Mouse (Mus musculus): ENCODE measurements at regions not wholly inside any gene's neighbourhood (a gene's known extent, or its start where the extent isn't known, plus 50 kb on each side); places are given as distances from the start of the nearest gene placed in this dataset.
A peak's percentile ranks its signal among the peaks of the same experiment; 100 is the strongest.

DNA sequence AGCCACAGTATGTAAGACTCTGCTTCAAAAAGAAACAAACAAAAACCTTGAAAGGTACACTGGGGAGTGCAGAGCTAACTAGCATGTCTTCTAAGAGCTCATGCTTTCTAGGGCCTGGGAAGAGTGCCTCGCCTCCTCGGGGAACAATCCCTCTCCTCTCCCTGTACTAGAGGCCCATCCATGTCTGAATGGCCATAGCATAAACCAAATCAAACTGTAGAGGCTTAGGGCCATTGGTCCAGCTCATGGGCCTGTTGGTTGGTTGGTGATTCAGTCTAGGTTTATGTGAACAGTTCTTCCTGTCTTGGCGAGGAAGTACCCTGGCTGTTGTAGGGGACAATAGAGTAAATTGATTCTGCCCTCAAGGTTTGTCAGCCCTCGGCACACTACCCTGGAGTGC, 151.0 kb downstream of the Wdr11 start:
- no peak for ATAC-seq (ENCODE audit: low read depth)
- H3K4me3 ChIP-seq (ENCODE audit: low read depth, low read length): no peak overlapping the region

DNA sequence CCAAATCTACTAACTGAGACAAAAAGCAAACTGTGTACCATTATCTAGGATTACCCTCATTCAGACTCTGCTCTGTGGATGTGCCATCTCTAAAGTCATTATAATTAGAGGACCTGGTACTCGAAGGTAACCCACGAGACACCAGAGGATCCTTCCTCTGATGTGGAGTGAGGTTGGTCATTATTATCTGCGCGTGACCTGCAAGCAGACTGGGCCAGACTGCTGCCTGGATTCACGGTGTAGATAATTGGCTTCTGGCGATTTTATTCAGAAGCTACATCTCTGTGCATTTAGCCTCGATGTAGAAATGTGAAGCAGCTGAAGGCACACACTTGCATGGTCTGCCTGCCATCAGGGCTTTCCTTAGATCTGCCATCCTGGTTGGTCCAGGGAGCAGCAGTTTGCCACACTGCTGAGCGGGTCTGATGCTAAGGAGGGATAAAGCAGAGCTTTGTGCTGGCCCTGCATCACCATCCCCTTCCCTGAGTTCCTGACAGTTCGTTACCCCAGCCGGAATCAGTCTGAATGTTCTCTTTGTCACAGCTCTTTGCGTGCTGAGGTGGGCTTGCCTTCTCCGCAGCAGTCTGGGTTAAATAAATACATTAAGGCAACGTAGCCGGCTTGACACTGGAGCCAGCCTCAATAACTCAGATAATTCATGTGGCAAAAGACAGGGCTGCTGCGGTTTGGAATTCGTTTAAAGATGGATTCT, 152.4 kb downstream of the Wdr11 start:
- H3K4me3 ChIP-seq (ENCODE audit: low read depth, low read length): no peak overlapping the region
- 61% methylated on average over 16 of the region's 16 CpGs for WGBS (ENCODE audit: insufficient replicate concordance)
- no peak overlapping the region for H3K27ac ChIP-seq (ENCODE audit: low read length)
- no peak for ATAC-seq (ENCODE audit: low read depth)
- H3K4me2 ChIP-seq (ENCODE audit: low read depth, low read length): no peak overlapping the region
- no peak overlapping the region for H3K9ac ChIP-seq (ENCODE audit: low read depth, low read length)
- no peaks in the 10 kb centered on the region for H3K27me3 ChIP-seq (ENCODE audit: control insufficient read depth, insufficient read depth, low read depth, low read length)
- no peaks in the 10 kb centered on the region for H3K9me3 ChIP-seq (replicated peaks; ENCODE audit: control insufficient read depth, low read length)
- H3K4me1 ChIP-seq (ENCODE audit: control insufficient read depth, low read depth, low read length): no peaks in the 10 kb centered on the region
- no peaks in the 10 kb centered on the region for H3K36me3 ChIP-seq (ENCODE audit: control insufficient read depth, insufficient read depth)

More for the DNA sequence above, 151.0 kb downstream of the Wdr11 start:
- Histone ChIP-seq H3K27me3 (ENCODE audit: control insufficient read depth, insufficient read depth, low read depth, low read length) (no peaks in the 10 kb centered on the region), H3K4me1 (ENCODE audit: control insufficient read depth, low read depth, low read length) (no peaks in the 10 kb centered on the region), H3K4me2 (ENCODE audit: low read depth, low read length) (no peak overlapping the region), H3K36me3 (ENCODE audit: control insufficient read depth, insufficient read depth) (no peaks in the 10 kb centered on the region), H3K9ac (ENCODE audit: low read depth, low read length) (no peak overlapping the region), H3K27ac (ENCODE audit: low read length) (no peak overlapping the region), H3K9me3 (replicated peaks; ENCODE audit: control insufficient read depth, low read length) (no peaks in the 10 kb centered on the region)
- WGBS (ENCODE audit: insufficient replicate concordance): 48% methylated on average over 4 of the region's 4 CpGs

DNA sequence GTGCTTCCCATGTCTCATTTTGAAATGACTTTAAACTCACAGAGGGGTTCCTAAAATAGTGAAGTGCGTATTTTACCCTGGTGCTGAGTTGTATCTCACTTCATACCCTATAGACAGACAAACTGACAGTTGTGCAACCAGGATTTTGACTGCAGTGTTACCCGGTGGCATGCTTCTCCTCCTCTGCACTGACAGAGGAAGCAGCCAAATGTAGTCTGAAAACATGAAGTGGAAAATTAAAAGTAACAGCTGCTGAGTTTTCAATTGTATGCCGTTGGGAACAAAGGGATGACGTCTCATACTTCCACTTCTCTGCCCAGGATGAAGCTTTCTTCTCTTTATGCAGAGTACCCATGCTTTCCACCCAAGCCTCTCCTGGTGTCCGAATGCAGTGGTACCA, 155.0 kb downstream of the Wdr11 start:
- Histone ChIP-seq H3K36me3 (ENCODE audit: control insufficient read depth, insufficient read depth) (no peaks in the 10 kb centered on the region), H3K4me3 (ENCODE audit: low read depth, low read length) (no peak overlapping the region), H3K27ac (ENCODE audit: low read length) (no peak overlapping the region), H3K9me3 (replicated peaks; ENCODE audit: control insufficient read depth, low read length) (no peaks in the 10 kb centered on the region), H3K4me1 (ENCODE audit: control insufficient read depth, low read depth, low read length) (no peaks in the 10 kb centered on the region), H3K27me3 (ENCODE audit: control insufficient read depth, insufficient read depth, low read depth, low read length) (no peaks in the 10 kb centered on the region), H3K9ac (ENCODE audit: low read depth, low read length) (no peak overlapping the region), H3K4me2 (ENCODE audit: low read depth, low read length) (no peak overlapping the region)
- 53% methylated on average over 5 of the region's 5 CpGs for WGBS (ENCODE audit: insufficient replicate concordance)
- no peak for ATAC-seq (ENCODE audit: low read depth)

DNA sequence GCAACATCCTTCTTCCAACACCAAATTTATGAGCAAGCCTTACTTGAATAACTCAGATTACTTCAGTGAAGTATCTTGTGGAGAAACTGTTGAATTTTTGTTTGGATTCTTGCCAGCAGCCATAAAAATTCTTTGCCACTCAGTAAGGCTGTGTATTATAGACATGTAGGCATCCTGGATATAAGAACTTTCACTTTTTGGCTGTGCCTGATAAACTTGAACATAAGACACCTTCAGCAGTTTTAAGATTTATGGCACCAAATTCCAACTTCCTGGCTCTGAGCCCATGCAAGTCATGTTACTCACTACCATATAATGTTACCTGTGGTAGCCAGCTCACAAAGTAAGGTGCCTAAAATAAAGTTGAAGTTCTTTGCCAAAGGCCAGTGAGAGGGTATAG, 159.3 kb downstream of the Wdr11 start:
- Histone ChIP-seq H3K36me3 (ENCODE audit: control insufficient read depth, insufficient read depth) (no peaks in the 10 kb centered on the region), H3K27me3 (ENCODE audit: control insufficient read depth, insufficient read depth, low read depth, low read length) (no peaks in the 10 kb centered on the region), H3K4me3 (ENCODE audit: low read depth, low read length) (no peak overlapping the region), H3K4me2 (ENCODE audit: low read depth, low read length) (no peak overlapping the region), H3K9ac (ENCODE audit: low read depth, low read length) (no peak overlapping the region), H3K4me1 (ENCODE audit: control insufficient read depth, low read depth, low read length) (no peaks in the 10 kb centered on the region), H3K27ac (ENCODE audit: low read length) (no peak overlapping the region), H3K9me3 (replicated peaks; ENCODE audit: control insufficient read depth, low read length) (no peaks in the 10 kb centered on the region)
- no peak for ATAC-seq (ENCODE audit: low read depth)

DNA sequence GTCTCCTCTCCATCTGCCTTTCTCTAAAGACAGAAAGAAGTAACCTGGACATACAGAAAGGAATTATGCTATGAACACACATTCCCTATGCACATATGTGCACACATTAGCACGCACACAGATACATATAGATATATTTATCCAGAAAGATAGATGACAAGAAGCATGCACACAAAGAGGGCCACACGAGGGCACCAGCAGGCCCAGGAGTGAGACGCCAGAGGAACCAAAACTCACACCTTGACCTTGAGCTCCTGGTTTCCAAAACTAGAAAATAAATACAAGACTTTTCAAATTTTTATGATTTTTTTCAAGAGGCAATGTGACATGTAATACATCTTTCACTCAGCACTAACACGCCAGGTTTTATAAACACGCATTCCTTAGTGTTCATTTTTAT, 163.1 kb downstream of the Wdr11 start:
- WGBS (ENCODE audit: insufficient replicate concordance): 58% methylated on average over 5 of the region's 5 CpGs
- Histone ChIP-seq H3K27me3 (ENCODE audit: control insufficient read depth, insufficient read depth, low read depth, low read length) (no peaks in the 10 kb centered on the region), H3K4me2 (ENCODE audit: low read depth, low read length) (no peak overlapping the region), H3K9me3 (replicated peaks; ENCODE audit: control insufficient read depth, low read length) (no peaks in the 10 kb centered on the region), H3K9ac (ENCODE audit: low read depth, low read length) (no peak overlapping the region), H3K4me3 (ENCODE audit: low read depth, low read length) (no peak overlapping the region), H3K4me1 (ENCODE audit: control insufficient read depth, low read depth, low read length) (no peaks in the 10 kb centered on the region), H3K27ac (ENCODE audit: low read length) (no peak overlapping the region), H3K36me3 (ENCODE audit: control insufficient read depth, insufficient read depth) (no peaks in the 10 kb centered on the region)
- ATAC-seq (ENCODE audit: low read depth): no peak

DNA sequence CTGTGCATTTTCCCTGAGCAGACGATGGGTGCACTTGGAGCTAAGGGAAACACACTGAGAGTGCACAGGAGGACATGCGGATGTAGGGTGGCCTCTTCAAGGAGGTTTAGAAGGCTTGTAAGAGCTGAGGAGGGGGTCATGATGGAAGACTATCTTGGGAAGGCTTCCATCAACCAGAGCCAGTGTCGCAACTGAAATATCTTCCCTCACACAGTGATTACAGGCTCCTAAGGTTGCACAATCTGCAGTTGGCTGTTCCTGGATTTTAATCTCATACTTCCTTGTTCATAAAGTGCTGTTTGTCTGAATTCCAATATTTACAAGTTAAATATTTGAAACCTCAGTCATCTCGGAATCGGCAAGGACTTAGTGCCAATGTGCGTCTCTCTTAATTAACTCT, 164.5 kb downstream of the Wdr11 start:
- ATAC-seq (ENCODE audit: low read depth): no peak
- 60% methylated on average over 6 of the region's 6 CpGs for WGBS (ENCODE audit: insufficient replicate concordance)
- no peaks in the 10 kb centered on the region for H3K9me3 ChIP-seq (replicated peaks; ENCODE audit: control insufficient read depth, low read length)
- no peak overlapping the region for H3K4me3 ChIP-seq (ENCODE audit: low read depth, low read length)
- H3K4me2 ChIP-seq (ENCODE audit: low read depth, low read length): no peak overlapping the region
- H3K4me1 ChIP-seq (ENCODE audit: control insufficient read depth, low read depth, low read length): no peaks in the 10 kb centered on the region
- H3K36me3 ChIP-seq (ENCODE audit: control insufficient read depth, insufficient read depth): no peaks in the 10 kb centered on the region
- H3K27ac ChIP-seq (ENCODE audit: low read length): no peak overlapping the region
- no peaks in the 10 kb centered on the region for H3K27me3 ChIP-seq (ENCODE audit: control insufficient read depth, insufficient read depth, low read depth, low read length)
- H3K9ac ChIP-seq (ENCODE audit: low read depth, low read length): no peak overlapping the region

DNA sequence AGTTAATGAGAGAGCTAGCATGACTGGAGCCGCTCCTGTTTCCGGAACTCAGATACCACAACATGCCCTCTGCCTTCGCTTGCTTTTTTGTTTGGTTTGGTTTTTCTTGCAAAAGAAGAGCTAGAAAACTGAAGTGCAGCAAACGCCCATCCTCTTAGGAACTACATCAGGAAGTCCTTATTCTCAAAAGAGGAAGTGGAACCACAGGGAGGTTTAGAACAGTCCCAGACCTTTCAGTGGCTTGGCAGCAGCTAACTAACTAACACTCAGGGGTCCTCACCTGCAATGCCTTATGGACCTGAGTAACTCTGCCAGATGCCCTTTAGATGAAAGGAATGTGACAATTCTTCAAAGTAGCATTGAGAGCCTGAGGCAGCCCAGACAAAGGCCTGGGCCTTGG, 168.2 kb downstream of the Wdr11 start:
- peak; percentile 37; the same call in 1 of the 2 replicates for ATAC-seq (ENCODE audit: low read depth)
- H3K9ac ChIP-seq (ENCODE audit: low read depth, low read length): no peak overlapping the region
- no peak overlapping the region for H3K4me3 ChIP-seq (ENCODE audit: low read depth, low read length)
- no peaks in the 10 kb centered on the region for H3K4me1 ChIP-seq (ENCODE audit: control insufficient read depth, low read depth, low read length)
- WGBS (ENCODE audit: insufficient replicate concordance): 16% methylated on average over 4 of the region's 4 CpGs
- no peak overlapping the region for H3K4me2 ChIP-seq (ENCODE audit: low read depth, low read length)
- no peaks in the 10 kb centered on the region for H3K27me3 ChIP-seq (ENCODE audit: control insufficient read depth, insufficient read depth, low read depth, low read length)
- H3K27ac ChIP-seq (ENCODE audit: low read length): peak overlapping the region; percentile 57
- H3K36me3 ChIP-seq (ENCODE audit: control insufficient read depth, insufficient read depth): no peaks in the 10 kb centered on the region
- no peaks in the 10 kb centered on the region for H3K9me3 ChIP-seq (replicated peaks; ENCODE audit: control insufficient read depth, low read length)

DNA sequence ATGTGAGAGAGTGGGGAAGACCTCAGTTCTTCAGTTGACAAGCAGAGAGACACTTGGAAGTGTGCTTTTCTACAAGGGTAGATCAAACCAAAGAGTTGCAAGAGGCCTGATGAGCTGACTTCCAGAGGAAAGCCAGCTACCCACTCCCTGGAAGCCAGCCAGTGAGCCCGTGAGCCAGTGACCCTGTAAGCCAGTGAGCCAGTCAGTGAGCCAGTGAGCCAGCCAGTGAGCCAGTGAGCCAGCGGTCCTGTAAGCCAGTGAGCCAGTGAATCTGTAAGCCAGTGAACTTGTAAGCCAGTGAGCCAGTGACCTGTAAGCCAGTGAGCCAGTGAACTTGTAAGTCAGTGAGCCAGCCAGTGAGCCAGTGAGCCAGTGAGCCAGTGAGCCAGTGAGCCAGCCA, 168.7 kb downstream of the Wdr11 start:
- Histone ChIP-seq H3K27me3 (ENCODE audit: control insufficient read depth, insufficient read depth, low read depth, low read length) (no peaks in the 10 kb centered on the region), H3K27ac (ENCODE audit: low read length) (peak overlapping the region; percentile 57), H3K36me3 (ENCODE audit: control insufficient read depth, insufficient read depth) (no peaks in the 10 kb centered on the region), H3K4me2 (ENCODE audit: low read depth, low read length) (no peak overlapping the region), H3K4me1 (ENCODE audit: control insufficient read depth, low read depth, low read length) (no peaks in the 10 kb centered on the region), H3K9ac (ENCODE audit: low read depth, low read length) (no peak overlapping the region), H3K4me3 (ENCODE audit: low read depth, low read length) (no peak overlapping the region), H3K9me3 (replicated peaks; ENCODE audit: control insufficient read depth, low read length) (no peaks in the 10 kb centered on the region)
- 52% methylated on average over 2 of the region's 2 CpGs for WGBS (ENCODE audit: insufficient replicate concordance)
- ATAC-seq (ENCODE audit: low read depth): no peak

DNA sequence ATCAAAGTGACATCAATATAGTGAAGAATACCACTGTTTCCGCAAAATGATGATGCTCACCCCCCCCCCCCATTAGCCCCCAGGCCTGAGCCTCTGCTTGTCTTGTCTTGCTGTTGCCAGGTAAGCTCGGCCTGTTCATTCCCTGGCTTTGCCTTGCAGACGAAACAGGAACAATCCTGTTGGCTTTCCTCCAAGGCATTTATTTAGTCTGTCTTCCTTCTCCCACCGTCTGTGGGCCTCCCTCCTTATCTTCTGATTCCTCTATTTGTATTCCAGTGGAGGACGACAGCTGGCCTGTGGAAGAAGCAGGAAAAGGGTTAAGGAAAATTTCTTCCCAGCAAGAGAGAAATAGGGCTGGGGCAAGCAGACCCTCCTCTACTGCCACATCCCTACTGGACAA, 172.1 kb downstream of the Wdr11 start:
- Histone ChIP-seq H3K27ac (ENCODE audit: low read length) (no peak overlapping the region), H3K4me3 (ENCODE audit: low read depth, low read length) (no peak overlapping the region), H3K27me3 (ENCODE audit: control insufficient read depth, insufficient read depth, low read depth, low read length) (no peaks in the 10 kb centered on the region), H3K4me2 (ENCODE audit: low read depth, low read length) (no peak overlapping the region), H3K4me1 (ENCODE audit: control insufficient read depth, low read depth, low read length) (no peaks in the 10 kb centered on the region), H3K9me3 (replicated peaks; ENCODE audit: control insufficient read depth, low read length) (no peaks in the 10 kb centered on the region), H3K9ac (ENCODE audit: low read depth, low read length) (no peak overlapping the region), H3K36me3 (ENCODE audit: control insufficient read depth, insufficient read depth) (no peaks in the 10 kb centered on the region)
- no peak for ATAC-seq (ENCODE audit: low read depth)
- 45% methylated on average over 5 of the region's 5 CpGs for WGBS (ENCODE audit: insufficient replicate concordance)

All from liver, embryonic 16.5 days (tissue).